10 mouse cellular contexts compared by ENCODE assay signal in genomic region chr11:68199801-68200423, GRCm38 (mm10).
DNase-seq lines count a peak whose midpoint lies in the region; ATAC-seq and TF ChIP-seq lines count a peak whose summit lies in the region.
"Had no signal": no experiment of that assay in that cellular context is flagged by ENCODE, and none has a peak within 500 bp of the region (broad histone marks: within the 10 kb centered on the region; RNA-seq: fewer than 3 reads in every experiment).

No protein-coding gene starts in this region.

- no peak overlapping the region for H3K9ac ChIP-seq in kidney, embryonic 14.5 days (ENCODE audit: low read depth, low read length)
- H3K9ac ChIP-seq in hindbrain, embryonic 14.5 days = no peak overlapping the region
- H3K9ac ChIP-seq: limb, embryonic 12.5 days; neural tube, embryonic 12.5 days had no signal

- DNase-seq in spleen, adult 2 months (ENCODE audit: low read depth in 1 of 2, low spot score in 2 of 2) = peak; percentile 17 to 18
- DNase-seq in spleen, adult 12 weeks (ENCODE audit: low spot score) = no peak
- DNase-seq in lung, postnatal 4 days = peak; percentile 44 to 55
- DNase-seq in right cerebral cortex, postnatal 4 days = no peak
- DNase-seq in hindbrain, embryonic 14.5 days (ENCODE audit: low spot score) = no peak
- DNase-seq in ovary, postnatal 10 days (ENCODE audit: low spot score) = no peak
- no peak for DNase-seq in adrenal gland, postnatal 14 days

- peak overlapping the region; percentile 44 for H3K27ac ChIP-seq in spleen, adult 2 months (ENCODE audit: insufficient read depth, low read length)
- peak overlapping the region; percentile 42; the same call in 1 of the 2 replicates for H3K27ac ChIP-seq in kidney, embryonic 14.5 days (ENCODE audit: low read depth, low read length)
- no peak overlapping the region for H3K27ac ChIP-seq in hindbrain, embryonic 14.5 days
- H3K27ac ChIP-seq: limb, embryonic 12.5 days; neural tube, embryonic 12.5 days had no signal

- TF ChIP-seq CTCF in spleen, adult 2 months (IDR thresholded peaks at IDR 0.05; ENCODE audit: extremely low read depth, insufficient read depth, insufficient read length, insufficient replicate concordance) = no peak

- no peaks in the 10 kb centered on the region for H3K27me3 ChIP-seq in spleen, adult 2 months (ENCODE audit: control insufficient read depth, insufficient read depth, low read length)
- no peaks in the 10 kb centered on the region for H3K27me3 ChIP-seq in kidney, embryonic 14.5 days (ENCODE audit: control insufficient read depth, insufficient read depth, low read length)
- H3K27me3 ChIP-seq in hindbrain, embryonic 14.5 days (ENCODE audit: control insufficient read depth, insufficient read depth, low read length) = no peaks in the 10 kb centered on the region
- H3K27me3 ChIP-seq: limb, embryonic 12.5 days; neural tube, embryonic 12.5 days had no signal

- 13% methylated on average over 10 of the region's 10 CpGs for WGBS in spleen, adult 2 months
- 11% methylated on average over 10 of the region's 10 CpGs for WGBS in kidney, embryonic 14.5 days
- WGBS in hindbrain, embryonic 14.5 days = 29% methylated on average over 10 of the region's 10 CpGs

- ATAC-seq in kidney, embryonic 14.5 days (ENCODE audit: low FRiP score, low TSS enrichment) = peak; percentile 54; the same call in 1 of the 2 replicates
- no peak for ATAC-seq in hindbrain, embryonic 14.5 days (ENCODE audit: low FRiP score)

- no peak overlapping the region for H3K4me2 ChIP-seq in kidney, embryonic 14.5 days (replicated peaks; ENCODE audit: low read depth, low read length)
- H3K4me2 ChIP-seq in hindbrain, embryonic 14.5 days (replicated peaks) = no peak overlapping the region
- H3K4me2 ChIP-seq: limb, embryonic 12.5 days; neural tube, embryonic 12.5 days had no signal

- no peak overlapping the region for H3K4me3 ChIP-seq in spleen, adult 2 months (ENCODE audit: extremely low read depth, insufficient read depth, insufficient read length)
- H3K4me3 ChIP-seq in kidney, embryonic 14.5 days (ENCODE audit: low read length) = no peak overlapping the region
- no peak overlapping the region for H3K4me3 ChIP-seq in hindbrain, embryonic 14.5 days (replicated peaks; ENCODE audit: low read length)
- H3K4me3 ChIP-seq: limb, embryonic 12.5 days; neural tube, embryonic 12.5 days had no signal

- TF ChIP-seq POLR2A in spleen, adult 2 months (IDR thresholded peaks at IDR 0.05; ENCODE audit: low read depth, low read length) = no peak

- H3K36me3 ChIP-seq in spleen, adult 2 months (ENCODE audit: control insufficient read depth, insufficient read depth, low read length) = no peaks in the 10 kb centered on the region
- H3K36me3 ChIP-seq in kidney, embryonic 14.5 days (ENCODE audit: control insufficient read depth, insufficient read depth, low read length) = no peaks in the 10 kb centered on the region
- no peaks in the 10 kb centered on the region for H3K36me3 ChIP-seq in hindbrain, embryonic 14.5 days (replicated peaks; ENCODE audit: control insufficient read depth, insufficient read depth)
- H3K36me3 ChIP-seq: limb, embryonic 12.5 days; neural tube, embryonic 12.5 days had no signal

- H3K9me3 ChIP-seq in kidney, embryonic 14.5 days (ENCODE audit: control insufficient read depth, low read length) = no peaks in the 10 kb centered on the region
- H3K9me3 ChIP-seq in hindbrain, embryonic 14.5 days (ENCODE audit: control insufficient read depth, low read length) = no peaks in the 10 kb centered on the region
- H3K9me3 ChIP-seq: limb, embryonic 12.5 days; neural tube, embryonic 12.5 days had no signal

- H3K4me1 ChIP-seq in spleen, adult 2 months (ENCODE audit: control insufficient read depth, insufficient read depth, insufficient read length) = peaks cover 34% of the 10 kb centered on the region; the same call in 1 of the 2 replicates
- H3K4me1 ChIP-seq in kidney, embryonic 14.5 days (ENCODE audit: control insufficient read depth, insufficient read depth, low read length) = peaks cover 28% of the 10 kb centered on the region; the same call in 1 of the 2 replicates
- H3K4me1 ChIP-seq in hindbrain, embryonic 14.5 days (replicated peaks; ENCODE audit: control insufficient read depth, insufficient read depth, low read length) = peaks cover 12% of the 10 kb centered on the region; the same call in 1 of the 2 replicates

Comparison
In these comparisons a context has a peak if more than half of its experiments do, and no peak if none do; other contexts are left out.
1. DNase-seq: peak in spleen, adult 2 months (2 of 2) and lung, postnatal 4 days (2 of 2); none in spleen, adult 12 weeks (single experiment), right cerebral cortex, postnatal 4 days (single experiment), hindbrain, embryonic 14.5 days (single experiment), ovary, postnatal 10 days (single experiment) and adrenal gland, postnatal 14 days (single experiment).